Mouse (Mus musculus) spleen, adult 18-20 months (tissue): ENCODE data around the gene Lrrc34.

Experiments
- DNase-seq, 2 experiments: peaks; one replicate each; pipeline ENCODE4 v3.0.0; 2022; ENCODE audit warnings: mixed read lengths in 2 of 2

Gene Lrrc34

DNA sequence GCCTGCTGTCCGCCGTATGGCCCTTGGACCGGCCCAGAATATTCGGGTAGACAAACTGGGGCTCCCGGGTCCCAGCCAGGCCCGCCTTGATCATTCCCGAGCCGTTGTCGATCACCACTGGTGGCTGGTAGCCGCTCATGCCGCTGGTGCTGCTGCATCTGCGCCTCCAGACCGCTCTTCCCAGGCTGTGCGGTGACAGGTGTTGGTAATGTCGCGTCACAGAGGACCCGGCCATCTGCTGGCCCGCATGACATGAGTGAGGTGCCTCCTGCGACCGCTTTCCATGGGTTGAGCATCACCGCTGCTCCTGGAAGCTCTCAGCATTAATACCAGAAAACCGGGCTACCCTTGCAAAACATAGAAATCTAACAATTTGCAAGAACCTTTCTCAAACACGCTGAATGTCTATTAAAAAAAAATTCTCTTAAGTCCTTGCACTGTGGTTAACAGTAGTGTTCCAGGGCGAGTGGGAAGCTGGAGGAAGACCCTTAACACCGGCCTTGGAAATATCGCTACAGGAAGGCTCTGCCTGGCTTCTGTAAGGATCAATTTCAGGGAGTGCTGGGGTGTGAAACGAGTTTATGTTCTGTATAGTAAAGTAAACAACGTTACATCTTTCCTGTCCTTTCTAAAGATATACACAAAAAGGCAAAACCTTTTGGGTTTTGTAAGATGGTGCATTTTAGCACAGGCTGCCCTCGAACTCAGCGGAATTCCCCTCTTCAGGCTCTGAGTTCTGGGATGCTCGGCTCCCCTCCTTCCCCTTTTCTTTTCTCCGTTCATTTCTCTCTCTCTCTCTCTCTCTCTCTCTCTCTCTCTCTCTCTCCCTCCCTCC, 47.7 kb downstream of the Lrrc34 start, which contains the start of gene Actrt3:
TSS of gene Actrt3 (minus strand) at position 229 of the 835 bp plus-strand sequence.
- peak; percentile 26 to 43 for DNase-seq

DNA sequence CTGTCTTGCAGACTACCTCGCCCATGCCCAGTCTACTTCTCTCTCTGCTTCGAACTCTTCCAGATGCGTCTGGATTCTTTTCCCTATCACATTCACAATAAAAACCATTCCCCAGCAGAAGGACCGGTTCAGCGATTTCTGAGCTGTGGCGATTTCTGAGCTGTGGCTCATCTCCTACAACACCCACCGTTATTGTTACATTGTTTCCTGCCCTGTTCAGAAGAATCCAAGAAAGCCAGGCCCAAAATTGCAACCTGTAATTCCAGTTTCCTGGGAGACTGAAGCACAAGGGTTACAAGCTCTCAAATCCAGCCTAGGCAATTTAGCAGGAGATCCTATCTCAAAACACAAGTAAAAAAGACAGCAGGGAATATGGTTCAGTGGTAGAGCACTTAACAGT, 50.4 kb downstream of the Lrrc34 start:
- no peak for DNase-seq

DNA sequence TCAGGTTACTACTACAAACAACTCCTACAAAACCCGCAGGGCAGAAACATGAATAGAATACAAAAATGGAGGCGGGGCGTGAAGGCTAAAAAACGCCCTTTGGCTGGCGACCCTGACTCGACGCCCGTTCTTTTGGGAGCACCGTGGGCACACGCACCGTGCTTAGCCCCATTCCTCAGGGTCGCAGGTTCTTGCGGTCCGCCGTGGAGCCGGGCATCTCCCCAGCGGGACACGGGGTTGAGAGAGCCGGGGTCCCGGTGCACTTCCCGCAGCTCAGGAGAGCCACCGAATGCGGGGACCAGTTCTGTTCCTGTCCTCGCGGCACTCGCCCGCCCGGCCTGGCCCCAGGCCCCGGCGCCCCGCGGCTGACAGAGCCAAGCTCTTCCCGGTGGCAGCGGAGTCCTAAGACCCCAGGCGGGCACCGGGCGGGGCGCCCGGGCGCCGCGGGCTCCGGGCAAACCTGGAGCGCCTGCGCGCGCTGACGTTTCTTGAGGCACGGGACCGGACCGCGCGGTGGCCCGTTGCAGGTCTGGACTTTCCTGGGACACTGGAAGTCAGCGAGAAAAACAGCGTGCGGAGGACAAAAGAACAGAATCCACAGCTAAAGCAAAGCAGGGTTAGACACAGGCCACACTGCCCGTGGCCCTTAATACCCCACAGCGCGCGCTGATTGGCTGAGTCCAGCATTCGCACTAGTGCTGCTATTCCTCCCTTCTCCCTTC, 52.4 kb downstream of the Lrrc34 start:
- peak in 1 of 2 experiments; percentile 23 for DNase-seq

GRCm38 (mm10) chr3:30593719-30594485, 53.8 kb downstream of the Lrrc34 start:
- no peak for DNase-seq

- no peak for DNase-seq
Measured at GRCm38 (mm10) chr3:30592418-30592853, 55.2 kb downstream of the Lrrc34 start.

- no peak for DNase-seq
Measured at GRCm38 (mm10) chr3:30588865-30589264, 58.8 kb downstream of the Lrrc34 start.
